Mouse (Mus musculus): ENCODE measurements around the gene Aif1. TPM values are rescaled to one million over a fixed set of nuclear protein-coding genes. Genes with fewer than 3 reads are reported as not detected.

Aif1 gene
- polyA plus RNA-seq, 1 experiment = 2.1 TPM

GRCm38 (mm10) chr17:35174201-35174977, 1.5 kb downstream of the Aif1 start:
- Histone ChIP-seq H3K27ac (ENCODE audit: insufficient read depth, low read length) (no peak overlapping the region), H3K4me3 (ENCODE audit: low read depth, low read length) (no peak overlapping the region), H3K36me3 (ENCODE audit: control insufficient read depth, insufficient read depth, low read length, poor library complexity, severe bottlenecking) (no peaks in the 10 kb centered on the region), H3K4me1 (ENCODE audit: control insufficient read depth, insufficient read depth, low read length) (no peaks in the 10 kb centered on the region), H3K9me3 (replicated peaks; ENCODE audit: control insufficient read depth, insufficient read depth, low read length, poor library complexity, severe bottlenecking) (no peaks in the 10 kb centered on the region), H3K9ac (ENCODE audit: low read depth, poor library complexity, severe bottlenecking) (no peak overlapping the region), H3K27me3 (ENCODE audit: control insufficient read depth, insufficient read depth, low read length, poor library complexity, severe bottlenecking) (no peaks in the 10 kb centered on the region)
- TF ChIP-seq POLR2A (IDR thresholded peaks at IDR 0.05; ENCODE audit: insufficient read depth, low read length) (no peak), EP300 (IDR thresholded peaks at IDR 0.05; ENCODE audit: insufficient read depth, low read depth, low read length) (no peak), CTCF (IDR thresholded peaks at IDR 0.05; ENCODE audit: low read depth, low read length) (no peak)

DNA sequence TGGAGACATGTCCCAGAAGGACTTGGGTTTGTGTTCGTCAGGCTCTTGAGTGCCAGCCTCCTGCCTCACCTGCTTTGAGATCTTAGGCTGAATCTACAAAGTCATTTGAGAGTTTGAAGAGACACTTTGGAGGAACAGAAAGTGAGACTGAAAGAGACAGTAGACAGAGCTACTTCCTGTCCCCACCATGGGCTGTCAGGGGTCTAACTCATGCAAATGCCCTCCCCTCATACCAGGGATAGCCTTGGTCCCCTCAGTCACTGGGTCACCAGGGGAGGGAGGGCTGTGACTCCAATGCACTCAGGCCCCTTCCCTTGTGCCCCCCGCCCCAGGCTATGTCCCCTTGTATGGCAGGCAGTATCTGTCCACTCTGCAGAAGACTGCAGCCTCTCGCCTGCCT, 2.5 kb downstream of the Aif1 start:
- no peaks in the 10 kb centered on the region for H3K27me3 ChIP-seq (ENCODE audit: control insufficient read depth, insufficient read depth, low read length, poor library complexity, severe bottlenecking)
- no peak overlapping the region for H3K9ac ChIP-seq (ENCODE audit: low read depth, poor library complexity, severe bottlenecking)

DNA sequence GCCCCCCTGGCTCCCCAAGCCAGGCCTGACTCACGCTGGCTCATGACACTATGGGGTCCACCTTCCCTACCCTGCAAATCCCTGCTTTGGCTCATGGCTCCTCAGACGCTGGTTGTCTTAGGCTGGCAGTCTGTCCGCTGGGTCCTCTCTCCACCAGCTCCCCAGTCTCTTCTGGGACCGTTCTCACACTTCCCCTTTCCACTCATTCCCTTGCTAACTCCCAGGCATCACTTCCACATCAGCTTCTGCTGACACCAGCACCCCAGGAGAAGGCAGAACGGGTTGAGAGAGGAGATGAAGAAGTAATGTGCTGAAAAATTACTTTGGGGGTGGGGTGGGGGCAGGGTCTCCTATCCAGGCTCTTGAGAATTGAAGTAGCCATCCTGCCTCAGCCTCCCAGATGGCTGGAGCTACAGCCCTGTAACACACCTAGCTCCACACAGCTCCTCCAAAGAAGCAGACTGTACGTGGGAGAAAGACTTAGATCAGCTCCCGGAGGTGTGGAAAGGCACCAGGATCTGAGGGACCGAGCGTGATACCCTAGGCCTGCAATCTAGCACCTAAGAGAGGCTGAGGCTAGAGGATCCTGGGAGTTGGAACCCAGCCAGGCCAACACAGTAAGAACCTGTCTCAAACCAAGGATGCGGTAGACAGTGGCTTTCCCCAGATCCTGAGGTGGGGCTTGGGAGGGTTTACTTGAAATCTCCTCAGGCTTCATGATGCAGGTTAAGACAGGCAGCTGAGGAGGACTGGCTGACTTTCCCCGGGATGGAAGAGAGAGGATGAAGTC, 3.2 kb downstream of the Aif1 start:
- no peak overlapping the region for H3K4me3 ChIP-seq (ENCODE audit: low read depth, low read length)
- H3K4me1 ChIP-seq (ENCODE audit: control insufficient read depth, insufficient read depth, low read length) = no peaks in the 10 kb centered on the region
- H3K9me3 ChIP-seq (replicated peaks; ENCODE audit: control insufficient read depth, insufficient read depth, low read length, poor library complexity, severe bottlenecking) = no peaks in the 10 kb centered on the region
- TF ChIP-seq POLR2A (IDR thresholded peaks at IDR 0.05; ENCODE audit: insufficient read depth, low read length) (no peak), EP300 (IDR thresholded peaks at IDR 0.05; ENCODE audit: insufficient read depth, low read depth, low read length) (no peak), CTCF (IDR thresholded peaks at IDR 0.05; ENCODE audit: low read depth, low read length) (no peak)
- H3K36me3 ChIP-seq (ENCODE audit: control insufficient read depth, insufficient read depth, low read length, poor library complexity, severe bottlenecking) = no peaks in the 10 kb centered on the region
- H3K9ac ChIP-seq (ENCODE audit: low read depth, poor library complexity, severe bottlenecking) = no peak overlapping the region
- H3K27me3 ChIP-seq (ENCODE audit: control insufficient read depth, insufficient read depth, low read length, poor library complexity, severe bottlenecking) = no peaks in the 10 kb centered on the region
- H3K27ac ChIP-seq (ENCODE audit: insufficient read depth, low read length) = no peak overlapping the region

More for the DNA sequence above, 2.5 kb downstream of the Aif1 start:
- Histone ChIP-seq H3K9me3 (replicated peaks; ENCODE audit: control insufficient read depth, insufficient read depth, low read length, poor library complexity, severe bottlenecking) (no peaks in the 10 kb centered on the region), H3K4me1 (ENCODE audit: control insufficient read depth, insufficient read depth, low read length) (no peaks in the 10 kb centered on the region), H3K36me3 (ENCODE audit: control insufficient read depth, insufficient read depth, low read length, poor library complexity, severe bottlenecking) (no peaks in the 10 kb centered on the region), H3K27ac (ENCODE audit: insufficient read depth, low read length) (no peak overlapping the region), H3K4me3 (ENCODE audit: low read depth, low read length) (no peak overlapping the region)
- TF ChIP-seq CTCF (IDR thresholded peaks at IDR 0.05; ENCODE audit: low read depth, low read length) = no peak
- TF ChIP-seq EP300 (IDR thresholded peaks at IDR 0.05; ENCODE audit: insufficient read depth, low read depth, low read length) = no peak
- TF ChIP-seq POLR2A (IDR thresholded peaks at IDR 0.05; ENCODE audit: insufficient read depth, low read length) = no peak

DNA sequence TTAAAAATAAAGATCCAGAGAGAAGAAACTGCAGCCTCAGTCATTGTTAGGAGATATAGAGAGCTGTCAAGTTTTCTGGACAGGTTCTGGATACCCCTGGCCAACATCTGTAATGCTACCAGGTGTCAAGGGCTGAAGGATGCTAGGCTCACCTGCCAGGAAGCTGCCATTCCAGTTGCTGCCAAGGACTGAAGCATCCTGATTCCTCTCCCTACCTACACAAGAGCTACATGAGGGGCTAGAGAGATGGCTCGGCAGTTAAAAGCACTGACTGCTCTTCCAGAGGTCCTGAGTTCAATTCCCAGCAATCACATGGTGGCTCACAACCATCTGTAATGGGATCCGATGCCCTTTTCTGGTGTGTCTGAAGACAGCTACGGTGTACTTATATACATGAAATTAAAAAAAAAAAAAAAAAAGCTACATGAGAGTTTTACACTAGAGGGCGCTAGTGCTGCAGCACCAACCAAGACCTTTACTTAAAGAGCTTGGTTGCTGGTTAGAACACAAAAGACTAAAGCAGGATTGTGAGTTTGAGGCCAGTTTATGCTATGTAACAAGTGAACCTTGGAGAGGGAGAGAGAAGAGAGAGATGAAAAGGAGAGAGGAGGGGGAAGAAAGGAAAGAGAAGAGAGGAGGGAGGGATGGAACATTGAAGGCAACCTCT, 7.2 kb downstream of the Aif1 start:
- Histone ChIP-seq H3K9me3 (replicated peaks; ENCODE audit: control insufficient read depth, insufficient read depth, low read length, poor library complexity, severe bottlenecking) (no peaks in the 10 kb centered on the region), H3K9ac (ENCODE audit: low read depth, poor library complexity, severe bottlenecking) (no peak overlapping the region), H3K36me3 (ENCODE audit: control insufficient read depth, insufficient read depth, low read length, poor library complexity, severe bottlenecking) (no peaks in the 10 kb centered on the region), H3K27me3 (ENCODE audit: control insufficient read depth, insufficient read depth, low read length, poor library complexity, severe bottlenecking) (no peaks in the 10 kb centered on the region), H3K4me3 (ENCODE audit: low read depth, low read length) (no peak overlapping the region), H3K27ac (ENCODE audit: insufficient read depth, low read length) (no peak overlapping the region), H3K4me1 (ENCODE audit: control insufficient read depth, insufficient read depth, low read length) (no peaks in the 10 kb centered on the region)
- no peak for TF ChIP-seq POLR2A (IDR thresholded peaks at IDR 0.05; ENCODE audit: insufficient read depth, low read length)
- no peak for TF ChIP-seq EP300 (IDR thresholded peaks at IDR 0.05; ENCODE audit: insufficient read depth, low read depth, low read length)
- no peak for TF ChIP-seq CTCF (IDR thresholded peaks at IDR 0.05; ENCODE audit: low read depth, low read length)

- H3K9ac ChIP-seq (ENCODE audit: low read depth, poor library complexity, severe bottlenecking) = no peak overlapping the region
- no peak overlapping the region for H3K27ac ChIP-seq (ENCODE audit: insufficient read depth, low read length)
- no peaks in the 10 kb centered on the region for H3K9me3 ChIP-seq (replicated peaks; ENCODE audit: control insufficient read depth, insufficient read depth, low read length, poor library complexity, severe bottlenecking)
- H3K4me1 ChIP-seq (ENCODE audit: control insufficient read depth, insufficient read depth, low read length) = no peaks in the 10 kb centered on the region
- TF ChIP-seq POLR2A (IDR thresholded peaks at IDR 0.05; ENCODE audit: insufficient read depth, low read length) (no peak), CTCF (IDR thresholded peaks at IDR 0.05; ENCODE audit: low read depth, low read length) (no peak), EP300 (IDR thresholded peaks at IDR 0.05; ENCODE audit: insufficient read depth, low read depth, low read length) (no peak)
- H3K36me3 ChIP-seq (ENCODE audit: control insufficient read depth, insufficient read depth, low read length, poor library complexity, severe bottlenecking) = no peaks in the 10 kb centered on the region
- no peaks in the 10 kb centered on the region for H3K27me3 ChIP-seq (ENCODE audit: control insufficient read depth, insufficient read depth, low read length, poor library complexity, severe bottlenecking)
- no peak overlapping the region for H3K4me3 ChIP-seq (ENCODE audit: low read depth, low read length)
Measured at GRCm38 (mm10) chr17:35167794-35168193, 8.1 kb downstream of the Aif1 start.
